Mouse (Mus musculus): ENCODE measurements around the gene Matk. TPM values are rescaled to one million over a fixed set of nuclear protein-coding genes. Genes with fewer than 3 reads are reported as not detected.

Gene Matk
- polyA plus RNA-seq, 1 experiment from 2014 or later, result 3.6 TPM

- Histone ChIP-seq H3K27me3 (replicated peaks; ENCODE audit: low read depth, poor library complexity, severe bottlenecking) (0 out of 2 replicates have a peak, but pooled peaks cover 9% of the 10 kb centered on the region), H3K9me3 (no peaks in the 10 kb centered on the region), H3K27ac (replicated peaks) (no peak overlapping the region), H3K36me3 (replicated peaks) (peaks cover 68% of the 10 kb centered on the region), H3K4me3 (no peak overlapping the region; the same call in 1 of the 2 replicates), H3K4me1 (peaks cover 6% of the 10 kb centered on the region)
- no peak for DNase-seq (ENCODE audit: low spot score)
- 95% methylated on average over 19 of the region's 19 CpGs for WGBS
Observed at GRCm38 (mm10) chr10:81273842-81274241, 21.1 kb downstream of the Matk start.

DNA sequence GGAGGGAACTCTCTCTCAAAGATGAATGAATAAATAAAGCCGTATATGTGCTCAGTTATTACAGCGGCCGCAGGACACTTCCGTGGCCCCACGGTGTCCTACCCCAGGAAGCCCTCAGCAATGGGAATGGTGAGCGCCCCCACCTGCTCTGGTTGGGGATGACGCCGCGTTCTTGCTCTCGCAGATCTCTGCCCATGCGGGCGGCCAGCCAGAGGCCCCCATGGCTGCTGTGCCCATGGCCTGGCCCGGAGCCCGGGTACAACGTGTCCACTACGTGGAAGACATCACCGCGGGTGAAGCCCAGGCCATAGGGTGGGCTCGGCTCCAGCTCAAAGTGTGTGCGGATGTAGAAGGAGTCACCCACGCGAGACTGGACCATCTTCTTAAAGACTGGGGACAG is 24.9 kb downstream of the Matk start:
- Histone ChIP-seq H3K4me3 (no peak overlapping the region), H3K36me3 (replicated peaks) (peaks cover 38% of the 10 kb centered on the region), H3K27me3 (replicated peaks; ENCODE audit: low read depth, poor library complexity, severe bottlenecking) (peaks cover 41% of the 10 kb centered on the region), H3K27ac (replicated peaks) (no peak overlapping the region), H3K9me3 (no peaks in the 10 kb centered on the region), H3K4me1 (peaks cover 14% of the 10 kb centered on the region)
- DNase-seq (ENCODE audit: low spot score), result no peak
- WGBS, result 80% methylated on average over 22 of the region's 22 CpGs

DNA sequence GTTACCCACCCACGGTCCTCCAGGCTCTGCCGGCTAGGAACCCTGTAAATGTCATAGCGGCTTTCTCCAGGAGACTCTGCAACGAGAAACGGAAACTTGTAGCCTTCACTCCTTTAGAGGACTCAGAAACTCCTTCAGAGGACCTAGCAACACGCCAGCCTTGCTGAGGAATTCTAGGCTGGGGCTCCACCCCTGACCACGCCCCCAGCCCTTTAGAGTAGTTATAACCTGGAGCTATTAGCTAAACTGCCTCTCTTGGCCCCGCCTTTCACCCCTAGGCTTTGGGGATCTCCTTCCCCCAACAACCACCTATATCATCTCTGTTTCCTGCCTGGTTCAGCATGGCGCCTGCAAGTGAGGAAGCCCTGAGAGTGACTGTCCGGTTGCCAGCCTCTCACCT is 26.8 kb downstream of the Matk start:
- no peak for DNase-seq (ENCODE audit: low spot score)

GRCm38 (mm10) chr10:81284189-81284588 is 31.5 kb downstream of the Matk start:
- H3K4me1 ChIP-seq, result peaks cover 52% of the 10 kb centered on the region
- peak overlapping the region; percentile 42; the same call in 1 of the 2 replicates for H3K27ac ChIP-seq (replicated peaks)
- peaks cover 5% of the 10 kb centered on the region; the same call in 1 of the 2 replicates for H3K36me3 ChIP-seq (replicated peaks)
- WGBS, result 53% methylated on average over 6 of the region's 6 CpGs
- peaks cover 88% of the 10 kb centered on the region for H3K27me3 ChIP-seq (replicated peaks; ENCODE audit: low read depth, poor library complexity, severe bottlenecking)
- peak; percentile 47 for DNase-seq (ENCODE audit: low spot score)
- H3K9me3 ChIP-seq, result no peaks in the 10 kb centered on the region
- H3K4me3 ChIP-seq, result peak overlapping the region; percentile 63

More for the DNA sequence above, 26.8 kb downstream of the Matk start:
- Histone ChIP-seq H3K4me3 (0 out of 2 replicates have a peak overlapping the region, but pooled peaks have one; percentile 32), H3K9me3 (no peaks in the 10 kb centered on the region), H3K36me3 (replicated peaks) (peaks cover 19% of the 10 kb centered on the region; the same call in 1 of the 2 replicates), H3K27me3 (replicated peaks; ENCODE audit: low read depth, poor library complexity, severe bottlenecking) (peaks cover 59% of the 10 kb centered on the region), H3K4me1 (peaks cover 26% of the 10 kb centered on the region), H3K27ac (replicated peaks) (no peak overlapping the region; the same call in 1 of the 2 replicates)
- WGBS, result 47% methylated on average over 10 of the region's 10 CpGs

GRCm38 (mm10) chr10:81284719-81285118 is 32.0 kb downstream of the Matk start:
- H3K9me3 ChIP-seq, result no peaks in the 10 kb centered on the region
- peaks cover 5% of the 10 kb centered on the region; the same call in 1 of the 2 replicates for H3K36me3 ChIP-seq (replicated peaks)
- peak overlapping the region; percentile 78 for H3K27ac ChIP-seq (replicated peaks)
- 8% methylated on average over 17 of the region's 17 CpGs for WGBS
- peaks cover 50% of the 10 kb centered on the region for H3K4me1 ChIP-seq
- H3K4me3 ChIP-seq, result peak overlapping the region; percentile 63
- peaks cover 88% of the 10 kb centered on the region for H3K27me3 ChIP-seq (replicated peaks; ENCODE audit: low read depth, poor library complexity, severe bottlenecking)
- peak; percentile 67 for DNase-seq (ENCODE audit: low spot score)

- H3K27me3 ChIP-seq (replicated peaks; ENCODE audit: low read depth, poor library complexity, severe bottlenecking), result peaks cover 88% of the 10 kb centered on the region
- no peaks in the 10 kb centered on the region for H3K36me3 ChIP-seq (replicated peaks)
- 3% methylated on average over 54 of the region's 54 CpGs for WGBS
- peak overlapping the region; percentile 78 for H3K27ac ChIP-seq (replicated peaks)
- H3K4me3 ChIP-seq, result peak overlapping the region; percentile 63
- H3K9me3 ChIP-seq, result no peaks in the 10 kb centered on the region
- DNase-seq (ENCODE audit: low spot score), result peak; percentile 95
- H3K4me1 ChIP-seq, result peaks cover 51% of the 10 kb centered on the region
Observed at GRCm38 (mm10) chr10:81285694-81286450, 33.1 kb downstream of the Matk start.

- H3K36me3 ChIP-seq (replicated peaks), result no peaks in the 10 kb centered on the region
- H3K27me3 ChIP-seq (replicated peaks; ENCODE audit: low read depth, poor library complexity, severe bottlenecking), result peaks cover 90% of the 10 kb centered on the region
- H3K27ac ChIP-seq (replicated peaks), result no peak overlapping the region
- H3K4me1 ChIP-seq, result peaks cover 56% of the 10 kb centered on the region
- no peak for DNase-seq (ENCODE audit: low spot score)
- H3K9me3 ChIP-seq, result no peaks in the 10 kb centered on the region
- WGBS, result 42% methylated on average over 6 of the region's 6 CpGs
- H3K4me3 ChIP-seq, result peak overlapping the region; percentile 63; the same call in 1 of the 2 replicates
Observed at GRCm38 (mm10) chr10:81286586-81286985, 33.9 kb downstream of the Matk start.

- H3K36me3 ChIP-seq (replicated peaks), result no peaks in the 10 kb centered on the region
- peak; percentile 68 for DNase-seq (ENCODE audit: low spot score)
- H3K27ac ChIP-seq (replicated peaks), result no peak overlapping the region
- H3K27me3 ChIP-seq (replicated peaks; ENCODE audit: low read depth, poor library complexity, severe bottlenecking), result peaks cover 92% of the 10 kb centered on the region
- H3K4me3 ChIP-seq, result no peak overlapping the region
- H3K4me1 ChIP-seq, result peaks cover 56% of the 10 kb centered on the region
- WGBS, result 66% methylated on average over 8 of the region's 8 CpGs
- no peaks in the 10 kb centered on the region for H3K9me3 ChIP-seq
Observed at GRCm38 (mm10) chr10:81287513-81288157, 34.9 kb downstream of the Matk start.

GRCm38 (mm10) chr10:81288601-81289000 is 35.9 kb downstream of the Matk start:
- H3K4me1 ChIP-seq, result peaks cover 61% of the 10 kb centered on the region
- no peak overlapping the region for H3K27ac ChIP-seq (replicated peaks)
- H3K4me3 ChIP-seq, result no peak overlapping the region
- peak; percentile 55 for DNase-seq (ENCODE audit: low spot score)
- no peaks in the 10 kb centered on the region for H3K9me3 ChIP-seq
- H3K36me3 ChIP-seq (replicated peaks), result no peaks in the 10 kb centered on the region
- 33% methylated on average over 6 of the region's 6 CpGs for WGBS
- peaks cover 82% of the 10 kb centered on the region for H3K27me3 ChIP-seq (replicated peaks; ENCODE audit: low read depth, poor library complexity, severe bottlenecking)

GRCm38 (mm10) chr10:81289278-81289677 is 36.5 kb downstream of the Matk start:
- 0 out of 2 replicates have a peak, but pooled peaks cover under 1% of the 10 kb centered on the region for H3K36me3 ChIP-seq (replicated peaks)

GRCm38 (mm10) chr10:81289811-81290210 is 37.1 kb downstream of the Matk start:
- no peak overlapping the region for H3K27ac ChIP-seq (replicated peaks)
- H3K4me1 ChIP-seq, result peaks cover 61% of the 10 kb centered on the region
- 65% methylated on average over 14 of the region's 14 CpGs for WGBS
- no peaks in the 10 kb centered on the region for H3K9me3 ChIP-seq
- H3K27me3 ChIP-seq (replicated peaks; ENCODE audit: low read depth, poor library complexity, severe bottlenecking), result peaks cover 70% of the 10 kb centered on the region
- DNase-seq (ENCODE audit: low spot score), result no peak
- no peak overlapping the region for H3K4me3 ChIP-seq
- H3K36me3 ChIP-seq (replicated peaks), result peaks cover 5% of the 10 kb centered on the region; the same call in 1 of the 2 replicates

More at GRCm38 (mm10) chr10:81289278-81289677, 36.5 kb downstream of the Matk start:
- WGBS, result 3% methylated on average over 7 of the region's 7 CpGs
- Histone ChIP-seq H3K4me3 (0 out of 2 replicates have a peak overlapping the region, but pooled peaks have one; percentile 17), H3K27ac (replicated peaks) (no peak overlapping the region), H3K27me3 (replicated peaks; ENCODE audit: low read depth, poor library complexity, severe bottlenecking) (peaks cover 75% of the 10 kb centered on the region), H3K9me3 (no peaks in the 10 kb centered on the region), H3K4me1 (peaks cover 61% of the 10 kb centered on the region)
- DNase-seq (ENCODE audit: low spot score), result peak; percentile 79

DNA sequence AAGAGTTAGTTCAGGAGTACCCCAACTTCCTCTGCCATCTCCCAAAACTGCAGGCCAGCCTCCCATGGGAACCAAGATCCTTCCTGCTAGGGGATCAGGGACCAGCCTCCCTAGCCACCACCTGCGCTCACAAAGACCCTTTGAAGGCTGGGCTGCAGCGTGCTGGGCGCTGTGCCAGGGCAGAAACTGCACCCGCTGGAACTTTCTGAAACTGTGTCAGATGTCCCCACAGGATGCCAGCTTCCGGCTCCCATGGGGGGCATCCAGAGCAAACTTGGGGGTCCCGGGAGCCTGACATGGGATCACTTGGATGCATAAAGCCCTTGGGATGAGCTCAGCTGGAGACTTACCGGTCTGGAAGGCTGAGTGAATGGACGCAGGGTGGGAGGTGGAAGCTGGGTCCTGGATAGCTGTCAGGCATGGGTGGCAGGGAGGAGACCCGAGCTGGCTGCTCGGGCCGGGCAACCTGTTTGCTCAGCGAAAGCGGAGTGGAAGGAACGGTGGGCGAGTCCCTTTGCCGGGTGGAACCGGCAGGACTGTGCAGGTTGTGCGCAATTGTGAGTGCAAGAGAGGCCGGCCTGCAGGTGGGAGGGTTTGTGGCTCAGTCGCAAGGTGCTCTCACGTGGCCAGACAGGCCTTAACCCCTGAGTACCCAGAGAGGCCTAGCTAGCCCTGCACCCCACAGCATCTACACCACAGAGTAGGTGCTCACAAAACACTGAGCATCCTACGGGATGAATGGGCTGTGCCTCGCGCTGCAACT is 38.1 kb downstream of the Matk start:
- peaks cover 61% of the 10 kb centered on the region for H3K4me1 ChIP-seq
- H3K36me3 ChIP-seq (replicated peaks), result peaks cover 16% of the 10 kb centered on the region
- peak overlapping the region; percentile 32 for H3K4me3 ChIP-seq
- 14% methylated on average over 24 of the region's 24 CpGs for WGBS
- H3K27ac ChIP-seq (replicated peaks), result no peak overlapping the region
- DNase-seq (ENCODE audit: low spot score), result no peak
- H3K9me3 ChIP-seq, result no peaks in the 10 kb centered on the region
- peaks cover 59% of the 10 kb centered on the region for H3K27me3 ChIP-seq (replicated peaks; ENCODE audit: low read depth, poor library complexity, severe bottlenecking)

Data from embryonic facial prominence, embryonic 10.5 days (tissue).